Mouse (Mus musculus) lung, postnatal 10 days (tissue): ENCODE results near the gene Gamt.
"Not testable (repeated sequence)": the region's sequence is repeated elsewhere in the genome, so short reads cannot be mapped to it uniquely, and the experiment has no call there.

ENCODE experiments used
- DNase-seq: peaks from one replicate; pipeline ENCODE4 v3.0.0; 2021

The Gamt gene

GRCm38 (mm10) chr10:80227166-80227539 lies 33.7 kb downstream of the Gamt start:
- DNase-seq = no peak

DNA sequence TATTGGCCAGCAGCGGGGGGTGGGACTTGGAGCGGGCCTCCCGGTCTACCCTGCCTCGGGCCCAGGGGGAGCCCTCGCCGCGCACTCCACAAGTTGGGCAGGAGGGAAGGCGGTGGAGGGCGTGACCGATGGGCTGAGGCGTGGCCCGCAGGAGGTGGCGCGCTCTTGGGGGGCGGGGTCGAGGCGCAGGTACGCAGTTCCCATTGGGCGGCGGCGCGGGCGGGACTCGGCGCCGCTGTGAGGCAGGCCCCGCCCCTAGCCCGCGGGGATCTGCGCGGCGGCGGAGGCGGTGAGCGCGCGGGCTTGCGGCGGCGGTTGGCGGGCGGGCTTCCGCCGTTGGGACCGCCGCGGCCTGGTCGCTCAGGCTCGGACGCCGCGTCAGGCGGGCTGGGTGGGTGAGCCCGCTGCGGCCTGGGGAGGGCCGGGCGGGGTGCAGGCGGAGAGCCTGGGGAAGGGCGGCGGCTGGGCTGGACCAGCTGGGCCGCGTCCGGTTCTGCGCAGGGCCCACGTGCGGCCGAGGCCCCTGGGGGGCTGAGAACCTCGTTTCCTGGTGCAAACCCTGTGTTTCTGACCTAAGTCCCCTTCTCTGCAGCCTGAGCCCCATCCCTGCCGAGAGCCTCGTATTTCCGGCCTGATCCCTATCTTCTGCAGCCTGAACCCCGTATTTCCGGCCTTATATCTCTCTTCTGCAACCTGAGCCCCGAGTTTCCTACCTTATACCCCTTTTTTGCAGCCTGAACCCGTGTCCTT lies 34.2 kb downstream of the Gamt start, which contains the start of gene Mum1:
Gene Mum1 (plus strand): TSS at position 19 of the 750 bp plus-strand sequence.
- peak; percentile 100 for DNase-seq

DNA sequence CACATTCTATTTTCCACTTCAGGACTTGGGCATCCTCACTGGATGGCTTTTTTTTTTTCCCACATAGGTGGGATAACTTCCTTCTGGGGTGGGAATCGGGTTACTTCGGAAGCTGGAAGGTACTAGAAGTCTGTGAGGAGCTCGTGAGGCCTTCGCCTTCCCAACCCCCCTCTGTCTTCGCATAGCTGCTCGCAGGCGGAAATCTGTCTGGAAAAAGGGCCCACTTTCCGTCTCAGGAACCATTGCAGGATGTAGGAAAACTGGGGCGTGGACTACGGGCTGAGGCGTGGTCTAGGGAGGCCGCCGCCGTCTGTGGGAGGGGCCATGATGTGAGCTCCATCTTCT lies 34.8 kb downstream of the Gamt start:
- no peak for DNase-seq

DNA sequence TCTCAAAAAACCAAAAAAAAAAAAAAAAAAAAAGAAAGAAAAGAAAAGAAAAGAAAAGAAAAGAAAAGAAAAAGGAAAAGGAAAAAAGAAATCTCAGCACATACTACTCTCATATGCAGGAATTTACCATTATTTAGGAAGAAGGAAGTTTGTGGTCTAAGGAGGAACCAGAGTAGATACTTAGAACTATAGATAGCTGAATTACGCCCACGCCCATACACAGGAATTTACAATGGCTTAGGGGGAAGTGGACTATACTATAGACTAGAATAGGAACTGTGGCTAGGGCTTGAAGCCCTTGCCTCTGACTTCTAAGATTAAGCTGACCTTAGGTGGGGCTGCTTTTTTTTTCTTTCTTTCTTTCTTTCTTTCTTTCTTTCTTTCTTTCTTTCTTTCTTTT lies 37.7 kb downstream of the Gamt start:
- DNase-seq = not testable (repeated sequence)

DNA sequence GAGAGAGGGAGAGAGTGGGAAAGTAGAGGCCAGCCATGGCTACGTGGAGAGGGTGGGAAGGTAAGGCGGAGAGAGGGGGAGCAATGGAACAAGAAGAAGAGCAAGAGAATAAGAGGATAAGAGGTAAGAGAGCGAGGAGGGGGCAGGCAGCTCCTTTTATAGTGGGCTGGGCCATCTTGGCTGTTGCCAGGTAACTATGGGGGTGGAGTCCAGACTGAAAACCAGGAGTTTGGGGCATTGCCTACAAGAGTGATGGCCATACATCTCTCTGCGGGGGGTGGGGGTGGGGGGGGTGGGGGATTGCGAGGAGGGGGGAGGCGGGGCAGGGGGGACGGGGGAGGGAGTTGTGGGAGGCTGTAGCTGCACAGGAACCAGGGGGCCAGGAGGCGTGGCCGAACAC lies 40.1 kb downstream of the Gamt start:
- no peak for DNase-seq

DNA sequence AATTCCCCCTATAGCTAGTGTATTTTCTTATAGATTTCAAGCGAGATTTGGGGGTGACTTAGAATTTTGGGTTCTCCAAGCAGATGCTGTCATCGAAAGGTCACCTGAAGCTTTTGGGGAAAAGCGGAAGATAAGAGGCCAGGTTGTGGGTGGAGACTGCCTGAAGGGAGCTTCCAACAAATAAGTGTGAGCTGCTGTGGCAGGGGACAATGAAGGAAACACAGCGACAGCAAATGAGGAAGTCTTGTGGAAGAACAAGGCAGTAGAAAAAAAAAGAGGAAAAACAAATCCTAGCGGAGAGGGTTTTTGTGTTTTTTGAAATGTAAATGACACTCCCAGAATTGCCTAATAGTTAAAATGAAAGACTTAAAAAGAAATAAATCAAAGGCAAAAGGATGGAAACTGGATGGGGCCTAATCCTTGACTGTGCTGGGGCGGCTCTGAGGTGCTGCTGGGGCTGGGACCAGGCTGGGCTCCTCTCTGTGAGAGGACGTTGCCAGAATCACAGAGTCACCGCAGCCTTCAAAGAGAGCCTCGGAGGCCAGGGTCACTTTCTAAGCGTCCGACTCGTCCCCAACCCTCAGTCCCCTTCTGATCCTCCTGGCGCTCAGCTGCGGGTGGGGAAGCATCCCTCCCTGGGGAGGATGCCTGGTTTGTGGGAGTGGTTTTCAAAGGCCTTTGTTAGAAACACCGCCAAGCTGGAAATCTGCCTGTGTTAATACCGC lies 45.6 kb downstream of the Gamt start:
- no peak for DNase-seq

DNA sequence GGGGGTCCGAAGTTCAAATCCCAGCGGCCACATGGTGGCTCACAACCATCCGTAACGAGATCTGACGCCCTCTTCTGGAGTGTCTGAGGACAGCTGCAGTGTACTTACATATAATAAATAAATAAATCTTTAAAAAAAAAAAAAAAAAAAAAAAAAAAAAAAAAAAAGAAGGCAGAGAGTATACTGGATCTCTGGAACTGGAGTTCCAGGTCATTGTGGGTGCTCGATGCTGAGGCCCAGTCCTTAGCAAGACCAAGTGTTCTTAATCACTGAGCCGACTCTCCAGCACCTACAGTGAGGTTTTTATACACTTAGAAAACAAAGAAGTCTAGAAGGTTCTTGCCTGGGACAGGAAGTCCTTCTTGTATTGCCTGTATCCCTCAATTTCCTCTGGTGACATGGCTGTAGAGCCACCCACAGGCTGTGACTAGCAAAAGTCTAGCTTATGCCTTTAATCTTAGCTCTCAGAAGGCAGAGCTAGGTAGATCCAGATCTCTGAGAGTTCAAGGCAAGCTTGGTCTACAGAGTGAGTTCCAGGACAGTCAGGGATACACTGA lies 49.2 kb downstream of the Gamt start:
- not testable (repeated sequence) for DNase-seq

GRCm38 (mm10) chr10:80208841-80209371 lies 51.9 kb downstream of the Gamt start:
- no peak for DNase-seq

DNA sequence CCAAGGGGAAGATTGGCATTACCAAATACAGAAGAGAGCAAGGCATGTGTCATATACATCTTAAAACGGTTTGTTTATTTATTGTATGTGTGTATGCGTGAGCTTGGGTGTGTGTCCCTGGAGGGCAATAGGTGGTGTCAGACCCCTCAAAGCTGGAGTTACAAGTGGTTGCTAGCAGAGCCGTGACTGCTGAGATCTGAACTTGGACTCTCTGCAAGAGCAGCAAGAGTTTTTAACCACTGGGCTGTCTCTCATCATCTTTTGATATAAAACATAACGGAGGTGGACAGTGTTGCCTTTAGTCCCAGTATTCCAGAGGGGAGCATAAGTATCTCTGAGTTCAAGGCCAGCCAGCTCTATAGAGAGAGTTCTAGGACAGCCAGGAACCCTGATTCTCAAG lies 52.6 kb downstream of the Gamt start:
- no peak for DNase-seq
